Mouse (Mus musculus): ENCODE measurements around the gene Zfp2. TPM values are rescaled to one million over a fixed set of nuclear protein-coding genes. Genes with fewer than 3 reads are reported as not detected.

The Zfp2 gene
- polyA plus RNA-seq (2015; fragmentation: Nextera tagmentation; extraction: Ambion mirVana): 9.1 and 9.8 TPM in 2 replicates

GRCm38 (mm10) chr11:50915671-50916320 lies at the start of gene Zfp2:
Gene Zfp2, minus strand, starts transcription at chr11:50916165.
- Histone ChIP-seq H3K9ac (peak within 1 kb of the TSS; percentile 91), H3K9me3 (no peaks in the 10 kb centered on the region), H3K4me2 (replicated peaks) (peak within 1 kb of the TSS; percentile 64), H3K4me3 (replicated peaks) (peak within 1 kb of the TSS; percentile 88), H3K27ac (peak within 1 kb of the TSS; percentile 60; the same call in 1 of the 2 replicates), H3K36me3 (peaks cover 10% of the 10 kb centered on the region; the same call in 1 of the 2 replicates), H3K4me1 (replicated peaks) (no peaks in the 10 kb centered on the region), H3K27me3 (replicated peaks) (no peaks in the 10 kb centered on the region)
- peak; percentile 99 for ATAC-seq
- under 1% methylated on average over 47 of the region's 47 CpGs for WGBS

DNA sequence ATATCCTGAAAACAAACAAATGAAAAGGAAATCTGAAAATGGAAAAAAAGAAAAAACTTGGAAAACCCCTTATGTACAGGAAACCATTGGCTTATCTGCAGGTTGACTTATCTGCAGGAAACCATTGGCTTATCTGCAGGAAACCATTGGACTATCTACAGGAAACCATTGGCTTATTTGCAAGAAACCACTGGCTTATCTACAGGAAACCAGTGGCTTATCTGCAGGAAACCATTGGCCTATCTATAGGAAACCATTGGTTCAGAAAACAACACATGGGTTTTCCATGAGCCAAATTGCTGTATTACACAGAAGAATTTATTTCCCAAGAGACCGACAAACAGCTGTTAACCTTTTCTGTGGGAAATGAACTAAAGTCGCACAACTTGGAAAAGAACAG lies 48.9 kb upstream of the Zfp2 start:
- ATAC-seq: no peak
- WGBS: 84% methylated on average over 2 of the region's 2 CpGs
- Histone ChIP-seq H3K9ac (no peak overlapping the region), H3K9me3 (no peaks in the 10 kb centered on the region), H3K4me2 (replicated peaks) (no peak overlapping the region), H3K36me3 (no peaks in the 10 kb centered on the region), H3K4me1 (replicated peaks) (no peaks in the 10 kb centered on the region), H3K4me3 (replicated peaks) (no peak overlapping the region), H3K27ac (no peak overlapping the region), H3K27me3 (replicated peaks) (no peaks in the 10 kb centered on the region)

GRCm38 (mm10) chr11:50953665-50954064 lies 37.7 kb upstream of the Zfp2 start, which contains the start of gene Prop1:
Gene Prop1, minus strand, starts transcription at chr11:50953765.
- Histone ChIP-seq H3K9ac (no peak within 1 kb of the TSS), H3K9me3 (no peaks in the 10 kb centered on the region), H3K4me3 (replicated peaks) (no peak within 1 kb of the TSS), H3K4me2 (replicated peaks) (no peak within 1 kb of the TSS), H3K27me3 (replicated peaks) (no peaks in the 10 kb centered on the region), H3K36me3 (no peaks in the 10 kb centered on the region), H3K4me1 (replicated peaks) (no peaks in the 10 kb centered on the region), H3K27ac (no peak within 1 kb of the TSS)
- 65% methylated on average over 6 of the region's 6 CpGs for WGBS
- no peak for ATAC-seq

GRCm38 (mm10) chr11:50952290-50952689 lies 36.3 kb upstream of the Zfp2 start:
- Histone ChIP-seq H3K9me3 (no peaks in the 10 kb centered on the region), H3K27ac (no peak overlapping the region), H3K36me3 (no peaks in the 10 kb centered on the region), H3K4me3 (replicated peaks) (no peak overlapping the region), H3K9ac (no peak overlapping the region), H3K4me2 (replicated peaks) (no peak overlapping the region), H3K4me1 (replicated peaks) (no peaks in the 10 kb centered on the region), H3K27me3 (replicated peaks) (no peaks in the 10 kb centered on the region)
- WGBS: 61% methylated on average over 14 of the region's 14 CpGs
- no peak for ATAC-seq

DNA sequence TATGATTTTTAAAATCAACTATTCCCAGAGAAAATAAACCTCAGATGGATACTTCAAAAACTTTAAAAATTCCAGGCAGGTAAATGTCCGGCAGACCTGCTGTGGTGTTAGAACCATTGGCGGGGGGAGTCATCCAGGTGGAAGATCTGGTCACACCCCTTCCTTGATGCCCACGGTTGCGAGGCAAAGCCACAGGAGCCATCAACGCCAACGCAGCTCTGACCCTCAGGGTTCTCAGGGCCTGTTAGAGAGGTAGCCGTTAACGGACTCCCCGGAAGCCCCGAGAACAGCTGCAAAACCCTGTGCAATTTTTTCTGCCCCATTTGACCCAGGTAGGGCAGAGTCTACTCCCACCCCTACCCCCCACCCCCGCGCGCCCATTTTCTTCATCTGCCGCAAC lies 27.5 kb upstream of the Zfp2 start, which contains the start of gene 4933414I15Rik:
4933414I15Rik (minus strand) TSS at position 260 of the 400 bp plus-strand sequence.
- no peak for ATAC-seq
- Histone ChIP-seq H3K9me3 (no peaks in the 10 kb centered on the region), H3K4me1 (replicated peaks) (no peaks in the 10 kb centered on the region), H3K27me3 (replicated peaks) (no peaks in the 10 kb centered on the region), H3K4me3 (replicated peaks) (no peak within 1 kb of the TSS), H3K9ac (no peak within 1 kb of the TSS), H3K27ac (no peak within 1 kb of the TSS), H3K36me3 (no peaks in the 10 kb centered on the region), H3K4me2 (replicated peaks) (no peak within 1 kb of the TSS)
- 74% methylated on average over 14 of the region's 14 CpGs for WGBS

- no peak overlapping the region for H3K4me2 ChIP-seq (replicated peaks)
- 61% methylated on average over 12 of the region's 12 CpGs for WGBS
- no peak for ATAC-seq
- no peaks in the 10 kb centered on the region for H3K9me3 ChIP-seq
- H3K4me1 ChIP-seq (replicated peaks): no peaks in the 10 kb centered on the region
- no peak overlapping the region for H3K9ac ChIP-seq
- H3K36me3 ChIP-seq: no peaks in the 10 kb centered on the region
- H3K27ac ChIP-seq: no peak overlapping the region
- H3K27me3 ChIP-seq (replicated peaks): no peaks in the 10 kb centered on the region
- no peak overlapping the region for H3K4me3 ChIP-seq (replicated peaks)
Measured at GRCm38 (mm10) chr11:50942386-50942785, 26.4 kb upstream of the Zfp2 start.

- ATAC-seq: peak; percentile 43; the same call in 1 of the 2 replicates
- no peaks in the 10 kb centered on the region for H3K27me3 ChIP-seq (replicated peaks)
- H3K9ac ChIP-seq: no peak overlapping the region
- no peaks in the 10 kb centered on the region for H3K36me3 ChIP-seq
- no peak overlapping the region for H3K4me3 ChIP-seq (replicated peaks)
- whole genome bisulfite sequencing: 33% methylated on average over 14 of the region's 14 CpGs
- no peak overlapping the region for H3K27ac ChIP-seq
- H3K4me1 ChIP-seq (replicated peaks): no peaks in the 10 kb centered on the region
- no peak overlapping the region for H3K4me2 ChIP-seq (replicated peaks)
- H3K9me3 ChIP-seq: no peaks in the 10 kb centered on the region
Measured at GRCm38 (mm10) chr11:50939621-50940366, 23.8 kb upstream of the Zfp2 start.

GRCm38 (mm10) chr11:50938435-50938834 lies 22.5 kb upstream of the Zfp2 start:
- Histone ChIP-seq H3K9ac (no peak overlapping the region), H3K4me2 (replicated peaks) (no peak overlapping the region)
- WGBS: 76% methylated on average over 8 of the region's 8 CpGs

GRCm38 (mm10) chr11:50932040-50932439 lies 16.1 kb upstream of the Zfp2 start:
- Histone ChIP-seq H3K9me3 (no peaks in the 10 kb centered on the region), H3K4me3 (replicated peaks) (no peak overlapping the region), H3K9ac (no peak overlapping the region), H3K4me2 (replicated peaks) (0 out of 2 replicates have a peak overlapping the region, but pooled peaks have one; percentile 94), H3K36me3 (no peaks in the 10 kb centered on the region), H3K4me1 (replicated peaks) (no peaks in the 10 kb centered on the region), H3K27me3 (replicated peaks) (no peaks in the 10 kb centered on the region; the same call in 1 of the 2 replicates), H3K27ac (no peak overlapping the region)
- WGBS: 86% methylated on average over 1 of the region's 1 CpGs
- 0 out of 2 replicates have a peak, but pooled peaks have one; percentile 31 for ATAC-seq

More at GRCm38 (mm10) chr11:50938435-50938834, 22.5 kb upstream of the Zfp2 start:
- ATAC-seq: no peak
- Histone ChIP-seq H3K27me3 (replicated peaks) (no peaks in the 10 kb centered on the region), H3K4me1 (replicated peaks) (no peaks in the 10 kb centered on the region), H3K36me3 (no peaks in the 10 kb centered on the region), H3K9me3 (no peaks in the 10 kb centered on the region), H3K27ac (no peak overlapping the region), H3K4me3 (replicated peaks) (no peak overlapping the region)

DNA sequence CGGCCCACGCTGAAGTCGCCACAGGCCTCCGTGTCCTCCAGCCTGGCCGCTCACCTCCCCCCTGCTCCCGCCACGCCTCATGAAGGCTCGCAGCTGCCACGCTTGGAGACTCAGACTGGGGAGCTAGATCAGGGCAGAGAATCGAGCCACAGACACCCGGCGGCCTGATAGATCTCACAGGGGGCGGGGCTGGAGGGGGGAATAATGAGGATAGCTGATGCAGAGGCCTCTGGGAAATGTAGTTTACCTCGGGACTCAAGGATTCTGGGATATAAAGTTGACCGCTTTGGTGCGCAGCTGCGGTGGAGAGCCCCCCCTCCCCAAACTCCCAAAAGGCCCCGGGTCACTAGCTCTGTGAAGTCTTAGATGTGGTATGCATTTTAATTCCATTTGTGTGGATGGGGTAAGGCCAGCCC lies 15.5 kb upstream of the Zfp2 start, which contains the start of gene Zfp354b:
Zfp354b (minus strand) TSS at position 183 of the 416 bp plus-strand sequence.
- under 1% methylated on average over 18 of the region's 18 CpGs for WGBS

GRCm38 (mm10) chr11:50931021-50931420 lies 15.1 kb upstream of the Zfp2 start:
- Histone ChIP-seq H3K9me3 (no peaks in the 10 kb centered on the region), H3K27ac (0 out of 2 replicates have a peak overlapping the region, but pooled peaks have one; percentile 17), H3K9ac (peak overlapping the region; percentile 70), H3K4me3 (replicated peaks) (peak overlapping the region; percentile 71), H3K4me2 (replicated peaks) (peak overlapping the region; percentile 94), H3K27me3 (replicated peaks) (no peaks in the 10 kb centered on the region; the same call in 1 of the 2 replicates), H3K36me3 (no peaks in the 10 kb centered on the region), H3K4me1 (replicated peaks) (no peaks in the 10 kb centered on the region)
- peak; percentile 69 for ATAC-seq
- 2% methylated on average over 16 of the region's 16 CpGs for WGBS

More for the DNA sequence above, 15.5 kb upstream of the Zfp2 start, which contains the start of gene Zfp354b:
- Histone ChIP-seq H3K4me1 (replicated peaks) (no peaks in the 10 kb centered on the region), H3K4me2 (replicated peaks) (peak within 1 kb of the TSS; percentile 94), H3K27ac (0 out of 2 replicates have a peak within 1 kb of the TSS, but pooled peaks have one; percentile 17), H3K27me3 (replicated peaks) (no peaks in the 10 kb centered on the region; the same call in 1 of the 2 replicates), H3K36me3 (no peaks in the 10 kb centered on the region), H3K9ac (peak within 1 kb of the TSS; percentile 70), H3K9me3 (no peaks in the 10 kb centered on the region), H3K4me3 (replicated peaks) (peak within 1 kb of the TSS; percentile 71)
- peak; percentile 96 for ATAC-seq

DNA sequence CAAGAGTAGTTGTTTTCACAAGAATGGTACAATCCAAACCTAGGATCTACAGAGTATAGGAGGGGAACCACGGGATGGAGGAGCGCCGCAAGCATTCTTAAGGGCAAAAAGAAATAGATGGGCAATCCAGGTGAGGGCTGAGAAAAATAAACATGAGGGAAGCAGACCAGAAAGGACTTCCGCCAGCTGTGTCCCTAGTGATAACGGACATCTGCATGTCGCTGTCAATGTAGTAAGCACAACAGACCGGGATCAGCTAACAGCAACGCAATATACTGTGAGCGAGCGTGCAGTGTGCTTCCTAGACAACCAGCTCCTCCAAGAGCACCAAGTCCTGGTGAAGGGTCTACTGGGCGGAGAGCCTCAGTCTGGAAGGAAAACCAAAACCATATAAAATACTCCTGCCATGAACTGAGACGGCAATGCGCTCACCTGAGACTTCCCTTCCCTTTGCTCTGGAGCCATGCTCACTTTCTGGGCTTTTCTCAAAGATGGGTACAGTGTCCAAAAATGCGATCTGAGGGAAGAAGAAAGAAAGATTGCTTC lies 14.6 kb upstream of the Zfp2 start:
- H3K4me2 ChIP-seq (replicated peaks): peak overlapping the region; percentile 94
- H3K27ac ChIP-seq: no peak overlapping the region
- H3K9ac ChIP-seq: peak overlapping the region; percentile 70
- no peaks in the 10 kb centered on the region for H3K36me3 ChIP-seq
- peak overlapping the region; percentile 71 for H3K4me3 ChIP-seq (replicated peaks)
- 15% methylated on average over 14 of the region's 14 CpGs for WGBS
- H3K9me3 ChIP-seq: no peaks in the 10 kb centered on the region
- H3K4me1 ChIP-seq (replicated peaks): no peaks in the 10 kb centered on the region
- no peaks in the 10 kb centered on the region; the same call in 1 of the 2 replicates for H3K27me3 ChIP-seq (replicated peaks)
- no peak for ATAC-seq

Measured in intestine, embryonic 15.5 days (tissue).